Mouse (Mus musculus) forebrain, embryonic 10.5 days (tissue): Measurements from ENCODE around the gene Csmd2. TPM values are rescaled to one million over a fixed set of nuclear protein-coding genes. Genes with fewer than 3 reads are reported as not detected.

Experiments
- DNase-seq: peaks from one replicate; pipeline ENCODE4 v3.0.0-alpha.2; 2017; ENCODE audit warnings: low spot score; ENCODE audit errors: extremely low spot score
- H3K27ac ChIP-seq: fragments of 300-500 bp; sonication (generic); 2 replicates; pipeline ENCODE4 v1.5.1; 2016; ENCODE audit warnings: mild to moderate bottlenecking
- H3K27me3 ChIP-seq: fragments of 300-500 bp; sonication (generic); 2 replicates; pipeline ENCODE4 v1.6.1; 2016; ENCODE audit warnings: mild to moderate bottlenecking; ENCODE audit not compliant: poor library complexity, severe bottlenecking
- H3K36me3 ChIP-seq: fragments of 300-500 bp; sonication (generic); replicated peaks from 2 replicates; pipeline ENCODE4 v1.6.1; 2016; ENCODE audit warnings: mild to moderate bottlenecking, moderate library complexity
- H3K4me1 ChIP-seq: fragments of 300-500 bp; sonication (generic); 2 replicates; pipeline ENCODE4 v1.6.1; 2016
- H3K4me3 ChIP-seq: fragments of 300-500 bp; sonication (generic); 2 replicates; pipeline ENCODE4 v1.5.1; 2016; ENCODE audit warnings: mild to moderate bottlenecking, moderate library complexity
- H3K9me3 ChIP-seq: fragments of 300-500 bp; sonication (generic); 2 replicates; pipeline ENCODE4 v1.6.1; 2016; ENCODE audit warnings: mild to moderate bottlenecking, moderate library complexity
- WGBS: fragments of 180-500 bp; shearing (Covaris S2); methylation state at CpG from one replicate; pipeline ENCODE4 v1.1.7; 2016; 5-methylcytosine and 5-hydroxymethylcytosine counted together
- polyA plus RNA-seq: library from polyadenylated mRNA; unstranded; fragments of >200 nt; fragmentation: Nextera tagmentation; extraction: Ambion mirVana; gene quantifications from 2 replicates; pipeline ENCODE4 v1.2.1, GENCODE M21; 2016

Csmd2 gene
- polyA plus RNA-seq, 1 experiment from 2014 or later: 0.40 TPM

- Histone ChIP-seq H3K27me3 (no peaks in the 10 kb centered on the region), H3K9me3 (no peaks in the 10 kb centered on the region), H3K4me1 (no peaks in the 10 kb centered on the region), H3K27ac (no peak overlapping the region), H3K4me3 (no peak overlapping the region), H3K36me3 (no peaks in the 10 kb centered on the region)
- no peak for DNase-seq
- 94% methylated on average over 5 of the region's 5 CpGs for WGBS
Observed at GRCm38 (mm10) chr4:128466708-128467107, 479.1 kb downstream of the Csmd2 start.

GRCm38 (mm10) chr4:128468040-128468439, 480.4 kb downstream of the Csmd2 start:
- no peaks in the 10 kb centered on the region for H3K27me3 ChIP-seq
- 88% methylated on average over 1 of the region's 1 CpGs for WGBS
- H3K4me1 ChIP-seq: no peaks in the 10 kb centered on the region; the same call in 1 of the 2 replicates
- H3K27ac ChIP-seq: no peak overlapping the region
- H3K9me3 ChIP-seq: no peaks in the 10 kb centered on the region
- no peak for DNase-seq
- no peak overlapping the region for H3K4me3 ChIP-seq
- H3K36me3 ChIP-seq: no peaks in the 10 kb centered on the region

GRCm38 (mm10) chr4:128476249-128476648, 488.6 kb downstream of the Csmd2 start:
- no peak for DNase-seq
- WGBS: 86% methylated on average over 5 of the region's 5 CpGs

GRCm38 (mm10) chr4:128483891-128484290, 496.2 kb downstream of the Csmd2 start:
- no peaks in the 10 kb centered on the region for H3K4me1 ChIP-seq
- no peak overlapping the region for H3K27ac ChIP-seq
- H3K27me3 ChIP-seq: no peaks in the 10 kb centered on the region
- no peaks in the 10 kb centered on the region for H3K9me3 ChIP-seq
- no peaks in the 10 kb centered on the region for H3K36me3 ChIP-seq
- whole genome bisulfite sequencing: 92% methylated on average over 7 of the region's 7 CpGs
- no peak for DNase-seq
- no peak overlapping the region for H3K4me3 ChIP-seq

More at GRCm38 (mm10) chr4:128476249-128476648, 488.6 kb downstream of the Csmd2 start:
- H3K4me3 ChIP-seq: no peak overlapping the region
- peaks cover 3% of the 10 kb centered on the region; the same call in 1 of the 2 replicates for H3K4me1 ChIP-seq
- H3K27me3 ChIP-seq: no peaks in the 10 kb centered on the region
- H3K9me3 ChIP-seq: no peaks in the 10 kb centered on the region
- no peaks in the 10 kb centered on the region for H3K36me3 ChIP-seq
- no peak overlapping the region for H3K27ac ChIP-seq

GRCm38 (mm10) chr4:128484679-128485078, 497.0 kb downstream of the Csmd2 start:
- Histone ChIP-seq H3K4me3 (no peak overlapping the region), H3K27me3 (no peaks in the 10 kb centered on the region), H3K36me3 (no peaks in the 10 kb centered on the region), H3K27ac (no peak overlapping the region), H3K4me1 (no peaks in the 10 kb centered on the region), H3K9me3 (no peaks in the 10 kb centered on the region)
- 69% methylated on average over 2 of the region's 2 CpGs for WGBS
- DNase-seq: no peak

GRCm38 (mm10) chr4:128489521-128490100, 502.0 kb downstream of the Csmd2 start:
- DNase-seq: no peak
- Histone ChIP-seq H3K27me3 (no peaks in the 10 kb centered on the region), H3K9me3 (no peaks in the 10 kb centered on the region), H3K4me3 (no peak overlapping the region), H3K4me1 (peaks cover 14% of the 10 kb centered on the region), H3K36me3 (no peaks in the 10 kb centered on the region), H3K27ac (0 out of 2 replicates have a peak overlapping the region, but pooled peaks have one; percentile 31)
- WGBS: 91% methylated on average over 11 of the region's 11 CpGs

- H3K27me3 ChIP-seq: no peaks in the 10 kb centered on the region
- no peak overlapping the region for H3K4me3 ChIP-seq
- peak overlapping the region; percentile 12; the same call in 1 of the 2 replicates for H3K27ac ChIP-seq
- DNase-seq: peak; percentile 22
- H3K4me1 ChIP-seq: peaks cover 14% of the 10 kb centered on the region
- WGBS: 70% methylated on average over 8 of the region's 8 CpGs
- no peaks in the 10 kb centered on the region for H3K9me3 ChIP-seq
- no peaks in the 10 kb centered on the region for H3K36me3 ChIP-seq
Observed at GRCm38 (mm10) chr4:128492055-128492454, 504.4 kb downstream of the Csmd2 start.

GRCm38 (mm10) chr4:128499980-128500379, 512.3 kb downstream of the Csmd2 start:
- Histone ChIP-seq H3K4me3 (no peak overlapping the region), H3K4me1 (peaks cover 5% of the 10 kb centered on the region), H3K27ac (no peak overlapping the region), H3K9me3 (no peaks in the 10 kb centered on the region), H3K36me3 (no peaks in the 10 kb centered on the region), H3K27me3 (no peaks in the 10 kb centered on the region)
- 87% methylated on average over 2 of the region's 2 CpGs for WGBS
- no peak for DNase-seq

GRCm38 (mm10) chr4:128506878-128507277, 519.2 kb downstream of the Csmd2 start:
- Histone ChIP-seq H3K27me3 (no peaks in the 10 kb centered on the region), H3K4me1 (peaks cover 9% of the 10 kb centered on the region), H3K9me3 (no peaks in the 10 kb centered on the region), H3K36me3 (no peaks in the 10 kb centered on the region), H3K4me3 (no peak overlapping the region), H3K27ac (no peak overlapping the region)
- WGBS: 74% methylated on average over 10 of the region's 10 CpGs
- DNase-seq: no peak

GRCm38 (mm10) chr4:128509885-128510284, 522.2 kb downstream of the Csmd2 start:
- Histone ChIP-seq H3K27ac (no peak overlapping the region), H3K4me1 (peaks cover 3% of the 10 kb centered on the region; the same call in 1 of the 2 replicates), H3K27me3 (no peaks in the 10 kb centered on the region), H3K9me3 (no peaks in the 10 kb centered on the region), H3K36me3 (no peaks in the 10 kb centered on the region), H3K4me3 (no peak overlapping the region)
- DNase-seq: no peak
- WGBS: 72% methylated on average over 5 of the region's 5 CpGs

- no peaks in the 10 kb centered on the region for H3K9me3 ChIP-seq
- no peak overlapping the region for H3K4me3 ChIP-seq
- H3K4me1 ChIP-seq: no peaks in the 10 kb centered on the region
- DNase-seq: no peak
- 85% methylated on average over 5 of the region's 5 CpGs for WGBS
- H3K27ac ChIP-seq: no peak overlapping the region
- no peaks in the 10 kb centered on the region for H3K36me3 ChIP-seq
- H3K27me3 ChIP-seq: no peaks in the 10 kb centered on the region
Observed at GRCm38 (mm10) chr4:128514496-128514895, 526.8 kb downstream of the Csmd2 start.

- Histone ChIP-seq H3K4me3 (no peak overlapping the region), H3K4me1 (no peaks in the 10 kb centered on the region), H3K27ac (no peak overlapping the region), H3K9me3 (no peaks in the 10 kb centered on the region), H3K27me3 (no peaks in the 10 kb centered on the region), H3K36me3 (no peaks in the 10 kb centered on the region)
- no peak for DNase-seq
- 91% methylated on average over 6 of the region's 6 CpGs for WGBS
Observed at GRCm38 (mm10) chr4:128521276-128521675, 533.6 kb downstream of the Csmd2 start.

- Histone ChIP-seq H3K36me3 (no peaks in the 10 kb centered on the region), H3K4me1 (no peaks in the 10 kb centered on the region), H3K9me3 (no peaks in the 10 kb centered on the region), H3K27ac (no peak overlapping the region), H3K27me3 (no peaks in the 10 kb centered on the region), H3K4me3 (no peak overlapping the region)
- no peak for DNase-seq
- 25% methylated on average over 2 of the region's 2 CpGs for WGBS
Observed at GRCm38 (mm10) chr4:128543378-128543777, 555.7 kb downstream of the Csmd2 start.
